Mouse (Mus musculus) thymus, adult 2 months (tissue): ENCODE measurements around the gene Gm11569.
"Not testable (repeated sequence)": the region's sequence is repeated elsewhere in the genome, so short reads cannot be mapped to it uniquely, and the experiment has no call there.

Source experiments
- CTCF ChIP-seq: fragments of 200-500 bp; IDR thresholded peaks from 2 replicates; pipeline ENCODE4 v1.5.1; 2012; ENCODE audit warnings: mild to moderate bottlenecking, control low read depth, low read length, moderate library complexity, borderline replicate concordance; ENCODE audit not compliant: control insufficient read depth, poor library complexity, insufficient read depth; ENCODE audit errors: extremely low read depth
- POLR2A ChIP-seq: fragments of 200-500 bp; IDR thresholded peaks from 2 replicates; pipeline ENCODE4 v1.6.1; 2012; ENCODE audit warnings: mild to moderate bottlenecking, low read length, control low read depth, moderate library complexity; ENCODE audit not compliant: control insufficient read depth, poor library complexity, insufficient read depth; ENCODE audit errors: extremely low read depth

GRCm38 (mm10) chr11:99804346-99804745, 5.6 kb upstream of the Gm11569 start, which contains the start of gene Gm11554:
- TF ChIP-seq CTCF, POLR2A: not testable (repeated sequence)
